Mouse (Mus musculus) urinary bladder, postnatal 10 days (tissue): ENCODE results near the gene Mbnl2.

ENCODE experiments used
- DNase-seq: peaks from one replicate; pipeline ENCODE4 v3.0.0; 2022; ENCODE audit warnings: low spot score

Mbnl2 gene

GRCm38 (mm10) chr14:120388818-120389691 is 113.6 kb downstream of the Mbnl2 start:
- no peak for DNase-seq

- no peak for DNase-seq
Observed at GRCm38 (mm10) chr14:120390231-120390944, 114.9 kb downstream of the Mbnl2 start.

GRCm38 (mm10) chr14:120391701-120392100 is 116.2 kb downstream of the Mbnl2 start:
- DNase-seq: no peak

GRCm38 (mm10) chr14:120392441-120392840 is 117.0 kb downstream of the Mbnl2 start:
- no peak for DNase-seq

GRCm38 (mm10) chr14:120393441-120393840 is 118.0 kb downstream of the Mbnl2 start:
- DNase-seq: no peak

- no peak for DNase-seq
Observed at GRCm38 (mm10) chr14:120394216-120394615, 118.7 kb downstream of the Mbnl2 start.

- no peak for DNase-seq
Observed at GRCm38 (mm10) chr14:120394827-120395226, 119.4 kb downstream of the Mbnl2 start.

GRCm38 (mm10) chr14:120395501-120395900 is 120.0 kb downstream of the Mbnl2 start:
- DNase-seq: no peak

GRCm38 (mm10) chr14:120397871-120398647 is 122.6 kb downstream of the Mbnl2 start:
- DNase-seq: no peak

- no peak for DNase-seq
Observed at GRCm38 (mm10) chr14:120399614-120400013, 124.1 kb downstream of the Mbnl2 start.

- DNase-seq: no peak
Observed at GRCm38 (mm10) chr14:120401158-120401557, 125.7 kb downstream of the Mbnl2 start.

- no peak for DNase-seq
Observed at GRCm38 (mm10) chr14:120402715-120403114, 127.2 kb downstream of the Mbnl2 start.

GRCm38 (mm10) chr14:120404364-120404763 is 128.9 kb downstream of the Mbnl2 start:
- no peak for DNase-seq

GRCm38 (mm10) chr14:120404811-120405582 is 129.5 kb downstream of the Mbnl2 start:
- no peak for DNase-seq

GRCm38 (mm10) chr14:120405597-120405996 is 130.1 kb downstream of the Mbnl2 start:
- no peak for DNase-seq

GRCm38 (mm10) chr14:120406271-120406670 is 130.8 kb downstream of the Mbnl2 start:
- DNase-seq: no peak

- no peak for DNase-seq
Observed at GRCm38 (mm10) chr14:120406820-120407219, 131.4 kb downstream of the Mbnl2 start.

GRCm38 (mm10) chr14:120409854-120410253 is 134.4 kb downstream of the Mbnl2 start:
- no peak for DNase-seq

GRCm38 (mm10) chr14:120416886-120417285 is 141.4 kb downstream of the Mbnl2 start:
- DNase-seq: no peak

- no peak for DNase-seq
Observed at GRCm38 (mm10) chr14:120418964-120419363, 143.5 kb downstream of the Mbnl2 start.

- no peak for DNase-seq
Observed at GRCm38 (mm10) chr14:120428497-120428896, 153.0 kb downstream of the Mbnl2 start.

- DNase-seq: no peak
Observed at GRCm38 (mm10) chr14:120432773-120433172, 157.3 kb downstream of the Mbnl2 start.
